Mouse (Mus musculus): ENCODE measurements around the gene Gtf2f2.
A peak's percentile ranks its signal among the peaks of the same experiment; 100 is the strongest.

The Gtf2f2 gene

GRCm38 (mm10) chr14:76010102-76011061 is at the start of gene Gtf2f2:
Gene Gtf2f2, minus strand, starts transcription at chr14:76010865.
- peak; percentile 93 for DNase-seq (ENCODE audit: low spot score)

- no peak for DNase-seq (ENCODE audit: low spot score)
These were observed 48.8 kb upstream of the Gtf2f2 start for GRCm38 (mm10) chr14:76059441-76059840.

GRCm38 (mm10) chr14:76053726-76054125 is 43.1 kb upstream of the Gtf2f2 start:
- no peak for DNase-seq (ENCODE audit: low spot score)

GRCm38 (mm10) chr14:76051966-76052365 is 41.3 kb upstream of the Gtf2f2 start:
- DNase-seq (ENCODE audit: low spot score): no peak

GRCm38 (mm10) chr14:76045767-76046166 is 35.1 kb upstream of the Gtf2f2 start:
- no peak for DNase-seq (ENCODE audit: low spot score)

GRCm38 (mm10) chr14:76044164-76044557 is 33.5 kb upstream of the Gtf2f2 start:
- no peak for DNase-seq (ENCODE audit: low spot score)

- DNase-seq (ENCODE audit: low spot score): peak; percentile 49
These were observed 32.8 kb upstream of the Gtf2f2 start for GRCm38 (mm10) chr14:76043251-76044163.

GRCm38 (mm10) chr14:76033221-76033637 is 22.6 kb upstream of the Gtf2f2 start:
- no peak for DNase-seq (ENCODE audit: low spot score)

- no peak for DNase-seq (ENCODE audit: low spot score)
These were observed 22.0 kb upstream of the Gtf2f2 start for GRCm38 (mm10) chr14:76032671-76033136.

- DNase-seq (ENCODE audit: low spot score): no peak
These were observed 20.6 kb upstream of the Gtf2f2 start for GRCm38 (mm10) chr14:76031117-76031842.

GRCm38 (mm10) chr14:76024641-76025040 is 14.0 kb upstream of the Gtf2f2 start:
- peak; percentile 56 for DNase-seq (ENCODE audit: low spot score)

GRCm38 (mm10) chr14:76020927-76021719 is 10.5 kb upstream of the Gtf2f2 start:
- DNase-seq (ENCODE audit: low spot score): no peak

GRCm38 (mm10) chr14:76020259-76020785 is 9.7 kb upstream of the Gtf2f2 start:
- DNase-seq (ENCODE audit: low spot score): no peak

- no peak for DNase-seq (ENCODE audit: low spot score)
These were observed 7.3 kb upstream of the Gtf2f2 start for GRCm38 (mm10) chr14:76017785-76018490.

GRCm38 (mm10) chr14:76014331-76014730 is 3.7 kb upstream of the Gtf2f2 start:
- DNase-seq (ENCODE audit: low spot score): no peak

GRCm38 (mm10) chr14:76011062-76011457 is 395 bp upstream of the Gtf2f2 start:
- no peak for DNase-seq (ENCODE audit: low spot score)

GRCm38 (mm10) chr14:76009185-76009584 is 1.5 kb downstream of the Gtf2f2 start:
- DNase-seq (ENCODE audit: low spot score): no peak

GRCm38 (mm10) chr14:76008174-76008573 is 2.5 kb downstream of the Gtf2f2 start:
- DNase-seq (ENCODE audit: low spot score): no peak

- DNase-seq (ENCODE audit: low spot score): no peak
These were observed 5.7 kb downstream of the Gtf2f2 start for GRCm38 (mm10) chr14:76005011-76005410.

- no peak for DNase-seq (ENCODE audit: low spot score)
These were observed 8.9 kb downstream of the Gtf2f2 start for GRCm38 (mm10) chr14:76001781-76002180.

Measured in layer of hippocampus, adult 11-12 months (tissue).